Mouse (Mus musculus) splenic B cell, adult 2 months (primary cell): ENCODE data around the gene Smim6.

ENCODE experiments used
- DNase-seq: peaks from one replicate; pipeline ENCODE4 v3.0.0-alpha.2; 2011; ENCODE audit warnings: low read depth, low spot score
- H3K27me3 ChIP-seq: 2 replicates; pipeline ENCODE4 v1.6.1; 2012; ENCODE audit warnings: mild to moderate bottlenecking, low read length, moderate library complexity, mixed read lengths; ENCODE audit not compliant: control insufficient read depth, poor library complexity, insufficient read depth, severe bottlenecking
- H3K36me3 ChIP-seq: 2 replicates; pipeline ENCODE4 v1.6.1; 2012; ENCODE audit warnings: mild to moderate bottlenecking, low read length, moderate library complexity, mixed read lengths; ENCODE audit not compliant: control insufficient read depth, poor library complexity, insufficient read depth, severe bottlenecking

Smim6 gene

GRCm38 (mm10) chr11:115945247-115945646 is 33.4 kb downstream of the Smim6 start:
- no peaks in the 10 kb centered on the region; the same call in 1 of the 2 replicates for H3K27me3 ChIP-seq
- H3K36me3 ChIP-seq, result no peaks in the 10 kb centered on the region; the same call in none of the 2 replicates
- no peak for DNase-seq

DNA sequence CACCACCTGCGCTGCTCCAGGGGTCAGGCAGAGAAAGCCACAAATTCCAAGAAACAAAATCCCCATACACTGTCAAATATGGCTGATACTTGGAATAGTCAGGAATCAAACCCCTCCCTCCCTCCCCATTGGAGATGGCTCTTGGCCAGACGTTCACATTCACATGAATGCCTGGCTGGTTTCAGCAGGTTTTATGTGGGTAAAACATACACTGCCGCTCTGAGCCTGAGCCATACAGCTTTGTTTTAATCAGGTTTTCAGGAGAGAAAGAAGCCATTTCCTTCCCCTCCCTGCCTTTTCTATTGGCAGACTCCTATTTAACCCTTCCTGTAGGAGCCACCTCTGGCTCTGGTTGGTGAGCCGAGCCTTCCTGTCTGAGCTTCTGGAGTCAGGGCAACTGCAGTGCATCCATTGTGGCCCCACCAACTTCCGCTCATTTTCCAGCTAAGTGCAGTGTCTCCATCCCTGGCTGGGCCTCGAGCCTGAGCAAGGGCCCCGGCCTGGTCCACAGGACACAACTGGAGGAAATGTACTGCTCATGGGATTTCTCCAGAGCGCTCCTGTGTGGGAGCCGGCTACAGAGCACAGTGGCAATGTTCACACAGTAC is 34.5 kb downstream of the Smim6 start:
- no peaks in the 10 kb centered on the region; the same call in none of the 2 replicates for H3K36me3 ChIP-seq
- DNase-seq, result no peak

DNA sequence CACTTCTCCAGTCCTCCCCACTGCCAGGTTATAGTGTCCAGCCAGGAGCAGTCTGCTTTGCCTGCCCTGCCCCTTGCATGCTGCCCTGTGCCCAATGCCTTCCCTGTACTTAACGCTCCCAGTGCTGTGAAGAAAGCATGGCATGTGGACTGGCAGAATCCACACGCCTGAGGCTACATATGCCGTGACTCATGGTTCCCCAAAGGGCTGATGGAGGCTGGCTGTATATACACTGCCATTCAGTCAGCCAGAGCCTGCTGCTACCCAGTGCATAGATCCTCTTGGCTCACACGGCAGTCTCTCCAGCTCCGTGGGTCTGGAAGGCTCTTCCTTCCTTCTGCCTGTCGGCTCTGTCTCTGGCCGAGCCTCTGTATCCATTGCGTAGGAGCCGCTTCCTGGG is 36.5 kb downstream of the Smim6 start:
- H3K36me3 ChIP-seq, result peaks cover 4% of the 10 kb centered on the region
- no peak for DNase-seq
- no peaks in the 10 kb centered on the region; the same call in 1 of the 2 replicates for H3K27me3 ChIP-seq

More for the DNA sequence above, 34.5 kb downstream of the Smim6 start:
- H3K27me3 ChIP-seq, result no peaks in the 10 kb centered on the region; the same call in 1 of the 2 replicates

DNA sequence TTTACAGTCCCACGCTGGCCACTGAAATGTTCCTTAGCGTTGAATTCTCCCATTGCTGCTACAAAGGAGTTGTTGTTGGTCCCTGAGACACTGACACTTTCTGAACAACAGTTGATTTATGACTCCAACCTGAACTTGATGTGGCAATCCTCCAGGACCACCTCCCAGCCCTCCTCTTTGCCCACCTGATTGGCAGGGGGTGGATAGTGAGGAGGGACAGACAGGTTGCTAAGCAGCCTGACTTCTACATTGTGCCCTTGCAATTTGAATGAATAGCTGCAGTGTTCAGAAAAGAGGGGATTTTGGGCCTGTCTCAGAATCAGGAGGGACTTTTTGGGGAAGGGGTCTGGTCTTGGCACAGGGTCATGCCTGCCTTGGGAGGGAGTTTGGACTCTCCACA is 38.9 kb downstream of the Smim6 start:
- Histone ChIP-seq H3K36me3 (peaks cover 9% of the 10 kb centered on the region; the same call in 1 of the 2 replicates), H3K27me3 (no peaks in the 10 kb centered on the region)
- DNase-seq, result no peak

DNA sequence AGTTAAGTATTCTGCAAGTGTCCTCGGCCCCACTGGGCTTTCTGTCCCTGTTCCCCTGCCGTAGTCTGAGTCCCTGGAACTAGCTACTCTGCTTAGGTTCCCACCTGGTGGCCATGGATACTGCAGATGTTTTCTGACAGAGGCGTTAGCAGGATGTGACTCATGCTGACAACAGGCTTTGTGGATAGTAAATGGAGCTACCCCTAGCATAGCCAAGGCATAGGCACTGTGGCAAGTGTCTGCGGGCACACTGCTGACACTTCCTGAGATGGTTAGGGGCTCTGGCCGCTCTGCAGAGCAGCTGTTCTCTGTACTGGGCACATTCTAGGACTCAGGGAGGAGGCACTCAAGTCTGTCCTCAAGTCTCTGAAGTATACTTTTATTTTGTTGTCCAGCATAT is 42.9 kb downstream of the Smim6 start:
- Histone ChIP-seq H3K36me3 (peaks cover 17% of the 10 kb centered on the region; the same call in 1 of the 2 replicates), H3K27me3 (no peaks in the 10 kb centered on the region)
- no peak for DNase-seq

- Histone ChIP-seq H3K27me3 (no peaks in the 10 kb centered on the region), H3K36me3 (peaks cover 17% of the 10 kb centered on the region; the same call in 1 of the 2 replicates)
- DNase-seq, result no peak
Observed at GRCm38 (mm10) chr11:115955195-115955858, 43.5 kb downstream of the Smim6 start.

GRCm38 (mm10) chr11:115956453-115956852 is 44.6 kb downstream of the Smim6 start:
- H3K27me3 ChIP-seq, result no peaks in the 10 kb centered on the region
- DNase-seq, result no peak
- peaks cover 17% of the 10 kb centered on the region; the same call in 1 of the 2 replicates for H3K36me3 ChIP-seq

GRCm38 (mm10) chr11:115957971-115958370 is 46.2 kb downstream of the Smim6 start:
- Histone ChIP-seq H3K27me3 (no peaks in the 10 kb centered on the region), H3K36me3 (peaks cover 15% of the 10 kb centered on the region)
- DNase-seq, result no peak

DNA sequence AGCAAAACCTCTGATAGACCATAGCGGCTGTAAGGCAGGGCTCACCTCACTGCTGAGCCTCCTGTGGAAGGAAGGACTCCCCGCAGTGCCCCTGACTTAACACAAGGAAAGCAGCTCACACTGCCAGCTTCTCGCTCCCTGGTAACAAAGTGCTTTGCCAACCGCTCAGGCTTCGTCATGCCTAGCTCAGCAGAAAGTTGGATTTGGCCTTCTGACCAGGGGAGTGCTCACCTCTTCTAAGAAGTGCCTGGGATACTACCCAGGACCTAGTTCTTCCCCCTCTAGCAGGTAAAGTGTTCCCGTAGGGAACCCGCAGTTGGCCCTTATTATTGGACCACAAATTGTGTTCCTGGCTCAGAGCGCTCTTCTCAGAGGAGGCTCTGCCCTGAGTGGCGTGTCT is 47.2 kb downstream of the Smim6 start:
- H3K36me3 ChIP-seq, result peaks cover 13% of the 10 kb centered on the region
- no peaks in the 10 kb centered on the region for H3K27me3 ChIP-seq
- DNase-seq, result no peak

GRCm38 (mm10) chr11:115962651-115963412 is 51.0 kb downstream of the Smim6 start:
- H3K36me3 ChIP-seq, result peaks cover 5% of the 10 kb centered on the region
- no peak for DNase-seq
- H3K27me3 ChIP-seq, result no peaks in the 10 kb centered on the region
